Mouse (Mus musculus) CH12.LX (cell line): Measurements from ENCODE around the gene Gmcl1. TPM values are rescaled to one million over a fixed set of nuclear protein-coding genes. Genes with fewer than 3 reads are reported as not detected.

Experiments used
- DNase-seq: peaks from one replicate; pipeline ENCODE4 v3.0.0-alpha.2; 2013; ENCODE audit errors: extremely low read depth
- H3K27ac ChIP-seq: 2 replicates; pipeline ENCODE4 v1.5.1; 2012; ENCODE audit warnings: low read depth, mild to moderate bottlenecking, control low read depth, moderate library complexity; ENCODE audit not compliant: insufficient read depth
- H3K27me3 ChIP-seq: replicated peaks from 2 replicates; pipeline ENCODE3; 2012; ENCODE audit warnings: inconsistent platforms
- H3K36me3 ChIP-seq, 2 experiments: replicated peaks in 1 of 2; 2 replicates each; pipeline versions ENCODE3 to v1.6.1; 2012; ENCODE audit warnings: inconsistent platforms in 1 of 2, low read length in 1 of 2, mild to moderate bottlenecking in 1 of 2, mixed read lengths in 1 of 2, moderate library complexity in 1 of 2; ENCODE audit not compliant: control insufficient read depth in 1 of 2, insufficient read depth in 1 of 2
- H3K4me1 ChIP-seq, 2 experiments: 2 replicates each; pipeline ENCODE4 v1.6.1; 2012; ENCODE audit warnings: inconsistent platforms in 1 of 2, moderate library complexity in 1 of 2; ENCODE audit not compliant: insufficient read depth in 2 of 2, control insufficient read depth in 1 of 2
- H3K4me2 ChIP-seq: 2 replicates; pipeline ENCODE4 v1.6.1; 2012; ENCODE audit warnings: low read depth, mild to moderate bottlenecking, control low read depth; ENCODE audit not compliant: poor library complexity, insufficient read depth, severe bottlenecking
- H3K4me3 ChIP-seq, 3 experiments: fragments of 150-350 bp in 1 of 3; sonication (generic) in 1 of 3; replicated peaks in 1 of 3; 2 replicates each; pipeline versions ENCODE3 to v1.5.1; 2011 to 2012; ENCODE audit warnings: low read depth in 2 of 3, low read length in 2 of 3, mild to moderate bottlenecking in 2 of 3, moderate library complexity in 2 of 3, control low read depth in 1 of 3, improper control_type of control experiment in 1 of 3, inconsistent platforms in 1 of 3, mixed read lengths in 1 of 3; ENCODE audit not compliant: poor library complexity in 1 of 3
- H3K79me2 ChIP-seq: replicated peaks from 2 replicates; pipeline ENCODE4 v1.6.1; 2012; ENCODE audit warnings: mild to moderate bottlenecking, moderate library complexity; ENCODE audit not compliant: control insufficient read depth, poor library complexity, insufficient read depth, severe bottlenecking; ENCODE audit errors: extremely low read depth
- H3K9ac ChIP-seq: 2 replicates; pipeline ENCODE4 v1.6.1; 2012; ENCODE audit warnings: low read depth, mild to moderate bottlenecking, control low read depth, moderate library complexity; ENCODE audit not compliant: insufficient read depth
- H3K9me3 ChIP-seq: replicated peaks from 2 replicates; pipeline ENCODE3; 2012; ENCODE audit warnings: low read length, inconsistent platforms, mixed read lengths
- ELF1 ChIP-seq: IDR thresholded peaks from 2 replicates; pipeline ENCODE4 v1.6.1; 2014; ENCODE audit warnings: low read depth, mild to moderate bottlenecking, inconsistent platforms, low read length, improper control_type of control experiment
- EP300 ChIP-seq: IDR thresholded peaks from 2 replicates; pipeline ENCODE4 v1.6.1; 2011; ENCODE audit warnings: low read length, improper control_type of control experiment
- ETS1 ChIP-seq: conservative IDR thresholded peaks from 2 replicates; pipeline ENCODE4 v1.6.1; 2012; ENCODE audit warnings: low read depth, mild to moderate bottlenecking, inconsistent platforms, low read length, improper control_type of control experiment, moderate library complexity
- MAFK ChIP-seq: IDR thresholded peaks from 2 replicates; pipeline ENCODE4 v1.6.1; 2011; ENCODE audit warnings: low read length, improper control_type of control experiment; ENCODE audit not compliant: insufficient replicate concordance
- MEF2A ChIP-seq: IDR thresholded peaks from 2 replicates; pipeline ENCODE4 v1.6.1; 2014; ENCODE audit warnings: low read depth, mild to moderate bottlenecking, inconsistent platforms, low read length, improper control_type of control experiment, borderline replicate concordance
- PAX5 ChIP-seq: IDR thresholded peaks from 2 replicates; pipeline ENCODE4 v1.6.1; 2012; ENCODE audit warnings: low read length, inconsistent platforms, mixed read lengths
- POLR2A ChIP-seq: IDR thresholded peaks from 2 replicates; pipeline ENCODE4 v1.6.1; 2011; ENCODE audit warnings: low read depth, mild to moderate bottlenecking, improper control_type of control experiment, low read length
- RAD21 ChIP-seq: IDR thresholded peaks from 2 replicates; pipeline ENCODE4 v1.6.1; 2011; ENCODE audit warnings: low read depth, mild to moderate bottlenecking, low read length, improper control_type of control experiment, moderate library complexity
- USF1 ChIP-seq: IDR thresholded peaks from 2 replicates; pipeline ENCODE4 v1.6.1; 2014; ENCODE audit warnings: low read depth, mild to moderate bottlenecking, inconsistent platforms, low read length, improper control_type of control experiment
- USF2 ChIP-seq: conservative IDR thresholded peaks from 2 replicates; pipeline ENCODE4 v1.6.1; 2011; ENCODE audit warnings: low read depth, low read length, improper control_type of control experiment
- ZNF384 ChIP-seq: IDR thresholded peaks from 2 replicates; pipeline ENCODE4 v1.6.1; 2012; ENCODE audit warnings: low read depth, low read length, improper control_type of control experiment, inconsistent platforms
- dilution Hi-C: fragments of 300-500 bp; cut with MboI; formaldehyde crosslinking; loops from 2 replicates; pipeline ENCODE4 v1.14.3; 2020; ENCODE audit warnings: low sequenced_read_pairs; ENCODE audit not compliant: extremely low pct_unique_long_range_greater_than_20kb, extremely low pct_ligation_motif_present
- in situ Hi-C: fragments of 300-500 bp; cut with MboI; formaldehyde crosslinking; loops from 3 replicates; pipeline ENCODE4 v1.14.3; 2019; ENCODE audit warnings: low sequenced_read_pairs, low pct_ligation_motif_present, low pct_unique_long_range_greater_than_20kb, mixed read lengths
- polyA plus RNA-seq: library from polyadenylated mRNA; unstranded; fragments of >175 nt; gene quantifications from 2 replicates; pipeline ENCODE4 v1.2.1, GENCODE M21; 2012; ENCODE audit warnings: low read depth; ENCODE audit not compliant: insufficient read length
- total RNA-seq, 2 experiments: library from RNA; depleted of rRNA; stranded (reverse); fragments of 300-350 nt in 1 of 2; fragments of >200 nt in 1 of 2; gene quantifications; 2 replicates each; pipeline ENCODE4 v1.2.3; 2012 to 2014

Gene Gmcl1
- total and polyA plus RNA-seq, 3 experiments, result 8.4 to 10.4 (median 9.9) TPM

GRCm38 (mm10) chr6:86778910-86779594 lies 45.9 kb upstream of the Gmcl1 start:
- no peak for TF ChIP-seq ETS1
- peak; percentile 79 for TF ChIP-seq MAFK
- Histone ChIP-seq H3K36me3 (no peaks in the 10 kb centered on the region), H3K27ac (no peak overlapping the region), H3K9me3 (no peaks in the 10 kb centered on the region), H3K4me1 (peaks cover 0 to 24% of the 10 kb centered on the region in 2 experiments; a peak in 1 of 4 replicates), H3K79me2 (no peaks in the 10 kb centered on the region), H3K27me3 (no peaks in the 10 kb centered on the region), H3K4me3 (no peak overlapping the region), H3K4me2 (no peak overlapping the region), H3K9ac (no peak overlapping the region)
- dilution Hi-C loops (no loop called here), in situ Hi-C loops (no loop called here)
- no peak for DNase-seq

- Histone ChIP-seq H3K4me2 (no peak overlapping the region), H3K27ac (no peak overlapping the region), H3K27me3 (no peaks in the 10 kb centered on the region), H3K4me1 (peaks cover 0 to 14% of the 10 kb centered on the region in 2 experiments; a peak in 1 of 4 replicates), H3K36me3 (no peaks in the 10 kb centered on the region), H3K9ac (no peak overlapping the region), H3K4me3 (no peak overlapping the region), H3K79me2 (no peaks in the 10 kb centered on the region), H3K9me3 (no peaks in the 10 kb centered on the region)
- DNase-seq, result no peak
- TF ChIP-seq USF1 (no peak), PAX5 (no peak), ETS1 (no peak), ZNF384 (no peak)
- in situ Hi-C loops, result no loop called here
- dilution Hi-C loops, result no loop called here
These were observed 44.0 kb upstream of the Gmcl1 start for GRCm38 (mm10) chr6:86777181-86777580.

GRCm38 (mm10) chr6:86776706-86777071 lies 43.5 kb upstream of the Gmcl1 start:
- Histone ChIP-seq H3K4me2 (no peak overlapping the region), H3K27me3 (no peaks in the 10 kb centered on the region), H3K9ac (no peak overlapping the region), H3K4me3 (no peak overlapping the region), H3K79me2 (no peaks in the 10 kb centered on the region), H3K36me3 (no peaks in the 10 kb centered on the region), H3K27ac (no peak overlapping the region), H3K4me1 (peaks cover 0 to 14% of the 10 kb centered on the region in 2 experiments; a peak in 1 of 4 replicates), H3K9me3 (no peaks in the 10 kb centered on the region)
- in situ Hi-C loops, result no loop called here
- no peak for DNase-seq
- TF ChIP-seq EP300 (no peak), ELF1 (no peak), POLR2A (no peak), RAD21 (no peak), MEF2A (no peak), USF2 (no peak)
- dilution Hi-C loops, result no loop called here
